Mouse (Mus musculus): Measurements from ENCODE around the gene Sema3b.
A peak's percentile ranks its signal among the peaks of the same experiment; 100 is the strongest.
"Not testable (repeated sequence)": the region's sequence is repeated elsewhere in the genome, so short reads cannot be mapped to it uniquely, and the experiment has no call there.

The Sema3b gene

GRCm38 (mm10) chr9:107587833-107588639 lies 21.0 kb downstream of the Sema3b start:
- DNase-seq = peak; percentile 60 to 76

GRCm38 (mm10) chr9:107586974-107587832 lies 21.8 kb downstream of the Sema3b start, which contains the start of gene Ifrd2:
Gene Ifrd2 (plus strand): TSS chr9:107587642.
- DNase-seq = peak; percentile 97 to 98

GRCm38 (mm10) chr9:107586504-107586903 lies 22.5 kb downstream of the Sema3b start:
- no peak for DNase-seq

GRCm38 (mm10) chr9:107583174-107583573 lies 25.9 kb downstream of the Sema3b start:
- no peak for DNase-seq

- no peak for DNase-seq
Measured at GRCm38 (mm10) chr9:107582509-107583062, 26.4 kb downstream of the Sema3b start.

GRCm38 (mm10) chr9:107581584-107581983 lies 27.4 kb downstream of the Sema3b start:
- DNase-seq = no peak

- peak; percentile 89 to 94 for DNase-seq
Measured at GRCm38 (mm10) chr9:107580501-107581317, 28.3 kb downstream of the Sema3b start, which contains the start of gene Hyal3. Gene Hyal3 (plus strand): TSS chr9:107580818.

GRCm38 (mm10) chr9:107579023-107579900 lies 29.8 kb downstream of the Sema3b start:
- no peak for DNase-seq

GRCm38 (mm10) chr9:107578587-107578986 lies 30.4 kb downstream of the Sema3b start, which contains the start of gene Naa80:
Gene Naa80 (plus strand): TSS chr9:107578887.
- no peak for DNase-seq

- no peak for DNase-seq
Measured at GRCm38 (mm10) chr9:107577871-107578270, 31.2 kb downstream of the Sema3b start.

- peak; percentile 93 to 95 for DNase-seq
Measured at GRCm38 (mm10) chr9:107576357-107577107, 32.5 kb downstream of the Sema3b start, which contains the start of gene Hyal1. Gene Hyal1 (plus strand): TSS chr9:107576927.

GRCm38 (mm10) chr9:107575579-107576356 lies 33.3 kb downstream of the Sema3b start:
- DNase-seq = no peak

- DNase-seq = not testable (repeated sequence)
Measured at GRCm38 (mm10) chr9:107573774-107574173, 35.3 kb downstream of the Sema3b start.

GRCm38 (mm10) chr9:107572327-107572662 lies 36.7 kb downstream of the Sema3b start:
- DNase-seq = no peak

- DNase-seq = no peak
Measured at GRCm38 (mm10) chr9:107571534-107572326, 37.3 kb downstream of the Sema3b start.

- DNase-seq = no peak
Measured at GRCm38 (mm10) chr9:107570845-107571244, 38.2 kb downstream of the Sema3b start.

GRCm38 (mm10) chr9:107570016-107570415 lies 39.0 kb downstream of the Sema3b start:
- DNase-seq = peak in 1 of 2 experiments; percentile 42

- DNase-seq = no peak
Measured at GRCm38 (mm10) chr9:107569270-107569669, 39.8 kb downstream of the Sema3b start.

Measured in kidney, postnatal 4 days (tissue).